Mouse (Mus musculus) cerebellum, adult 2 months (tissue): ENCODE data around the gene Afg1l.

Source experiments
- CTCF ChIP-seq: fragments of 200-500 bp; IDR thresholded peaks from 2 replicates; pipeline ENCODE4 v1.5.1; 2011; ENCODE audit warnings: low read depth, mild to moderate bottlenecking, control low read depth, low read length, moderate library complexity, borderline replicate concordance; ENCODE audit not compliant: insufficient read depth
- POLR2A ChIP-seq: fragments of 200-500 bp; IDR thresholded peaks from 2 replicates; pipeline ENCODE4 v1.6.1; 2011; ENCODE audit warnings: low read length, control low read depth, borderline replicate concordance; ENCODE audit not compliant: insufficient read depth

DNA sequence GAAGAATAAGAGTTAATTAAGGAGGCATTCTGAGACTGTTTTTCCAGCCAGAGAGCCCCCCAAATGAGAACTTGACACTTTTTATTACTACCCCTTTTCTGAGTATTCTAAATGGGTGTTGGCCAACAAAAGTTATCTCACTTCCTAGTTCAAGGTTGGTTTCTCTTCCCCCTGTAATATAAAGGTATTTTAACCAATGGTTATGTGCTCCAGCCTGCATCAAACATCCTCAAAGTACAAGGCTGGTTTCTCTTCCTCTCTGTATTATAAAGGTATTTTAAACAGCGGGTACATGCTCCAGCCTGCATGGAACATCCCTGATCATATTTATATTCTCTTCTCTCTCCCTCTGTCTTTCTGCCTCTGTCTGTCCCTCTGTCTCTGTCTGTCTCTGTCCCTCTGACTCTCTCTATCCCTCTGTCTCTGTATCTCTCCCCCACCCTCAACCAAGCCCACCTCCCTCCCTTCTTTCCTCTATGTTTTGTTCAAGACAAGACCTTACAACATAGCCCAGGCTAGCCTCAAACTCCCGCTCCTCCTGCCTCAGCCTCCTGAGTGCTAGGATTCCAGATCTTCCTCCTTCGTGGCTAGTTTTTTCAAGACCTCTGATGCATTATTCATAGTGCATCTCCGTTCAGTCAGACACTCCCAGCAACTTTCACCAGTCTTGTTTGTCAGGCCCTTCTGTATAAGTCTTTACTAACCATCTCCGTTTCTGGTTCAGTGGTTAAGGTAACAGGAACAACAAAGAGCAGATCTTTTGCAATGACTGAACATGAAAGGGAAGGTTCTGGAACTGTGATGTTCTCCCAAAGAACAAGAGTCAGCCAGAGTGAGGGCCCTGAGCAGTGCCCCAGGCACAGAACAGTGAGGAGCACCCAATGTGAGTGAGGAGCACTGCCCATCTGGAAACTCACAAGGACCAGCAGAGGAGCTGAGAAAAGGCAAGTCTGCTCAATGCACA lies 41.2 kb downstream of the Afg1l start:
- TF ChIP-seq CTCF (no peak), POLR2A (no peak)
